15 mouse cellular contexts compared by ENCODE assay signal in the genomic region with DNA sequence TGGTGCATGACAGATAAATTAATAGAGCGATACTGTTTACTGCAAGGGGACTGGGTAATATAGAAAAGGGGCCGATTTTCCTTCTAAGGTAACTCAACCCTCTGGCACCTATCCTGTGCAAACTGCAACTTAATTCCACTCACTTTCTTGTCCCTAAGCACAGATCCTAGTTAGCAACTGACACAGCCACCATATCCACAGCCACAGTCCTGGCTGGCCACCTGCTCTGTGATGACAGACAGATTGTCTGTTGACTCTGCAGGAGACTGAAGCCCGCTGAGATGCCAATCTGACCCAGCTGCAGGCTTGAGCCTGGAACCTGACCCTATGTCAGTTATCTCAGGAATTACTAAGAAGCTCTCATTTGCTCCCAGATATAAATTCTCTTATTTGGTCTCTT.
DNase-seq lines count a peak whose midpoint lies in the region; ATAC-seq and TF ChIP-seq lines count a peak whose summit lies in the region.
"Had no signal": no experiment of that assay in that cellular context is flagged by ENCODE, and none has a peak within 500 bp of the region (broad histone marks: within the 10 kb centered on the region; RNA-seq: fewer than 3 reads in every experiment).

No protein-coding gene starts in this region.

- peak; percentile 51 to 68 for DNase-seq in cerebellum, postnatal 25 days
- no peak for DNase-seq in cerebellum, adult 11 months
- peak; percentile 60 for DNase-seq in left cerebral cortex, postnatal 4 days
- DNase-seq in left cerebral cortex, adult 2 months (ENCODE audit: extremely low spot score in 1 of 2, low spot score in 2 of 2): no peak
- peak; percentile 53 for DNase-seq in embryonic facial prominence, embryonic 14.5 days (ENCODE audit: low spot score)
- DNase-seq in right cerebral cortex, postnatal 14 days: no peak
- DNase-seq: adrenal gland, postnatal 25 days; kidney, postnatal 10 days; lung, adult 2 months had no signal

- TF ChIP-seq POLR2A in myocyte (IDR thresholded peaks at IDR 0.05; ENCODE audit: insufficient read length, low read depth): no peak

- peak; percentile 63; the same call in 1 of the 2 replicates for ATAC-seq in embryonic facial prominence, embryonic 14.5 days (ENCODE audit: low read depth)
- ATAC-seq: forebrain, embryonic 13.5 days; intestine, embryonic 16.5 days had no signal

- H3K4me2 ChIP-seq in embryonic facial prominence, embryonic 14.5 days (ENCODE audit: low read depth, low read length): no peak overlapping the region
- peak overlapping the region; percentile 16 for H3K4me2 ChIP-seq in myocyte (ENCODE audit: low read depth)
- H3K4me2 ChIP-seq: embryonic facial prominence, embryonic 12.5 days; forebrain, embryonic 13.5 days; limb, embryonic 12.5 days had no signal

- H3K9ac ChIP-seq in embryonic facial prominence, embryonic 14.5 days (ENCODE audit: low read depth, low read length): no peak overlapping the region
- H3K9ac ChIP-seq: embryonic facial prominence, embryonic 12.5 days; forebrain, embryonic 13.5 days; limb, embryonic 12.5 days had no signal

- no peak overlapping the region for H3ac ChIP-seq in myocyte (ENCODE audit: control insufficient read depth, insufficient read length)

- no peak overlapping the region for H3K27ac ChIP-seq in left cerebral cortex, adult 2 months
- no peak overlapping the region for H3K27ac ChIP-seq in embryonic facial prominence, embryonic 14.5 days (replicated peaks; ENCODE audit: low read depth, low read length)
- H3K27ac ChIP-seq: embryonic facial prominence, embryonic 12.5 days; forebrain, embryonic 13.5 days; limb, embryonic 12.5 days had no signal

- H3K79me2 ChIP-seq in myocyte (ENCODE audit: control insufficient read depth, insufficient read depth): no peaks in the 10 kb centered on the region

- H3K9me3 ChIP-seq in embryonic facial prominence, embryonic 14.5 days (ENCODE audit: control insufficient read depth, low read length): no peaks in the 10 kb centered on the region
- H3K9me3 ChIP-seq: embryonic facial prominence, embryonic 12.5 days; forebrain, embryonic 13.5 days; limb, embryonic 12.5 days had no signal

- no peaks in the 10 kb centered on the region for H3K36me3 ChIP-seq in embryonic facial prominence, embryonic 14.5 days (ENCODE audit: control insufficient read depth, insufficient read depth, low read length)
- H3K36me3 ChIP-seq in myocyte (ENCODE audit: control insufficient read depth, insufficient read depth): no peaks in the 10 kb centered on the region
- H3K36me3 ChIP-seq: embryonic facial prominence, embryonic 12.5 days; G1E; limb, embryonic 12.5 days had no signal

- TF ChIP-seq CTCF in left cerebral cortex, adult 2 months (IDR thresholded peaks at IDR 0.05): no peak

- peaks cover 22% of the 10 kb centered on the region for H3K27me3 ChIP-seq in embryonic facial prominence, embryonic 14.5 days (replicated peaks; ENCODE audit: control insufficient read depth, insufficient read depth, low read length)
- no peaks in the 10 kb centered on the region for H3K27me3 ChIP-seq in myocyte (ENCODE audit: control insufficient read depth, insufficient read depth, insufficient read length)

- intact Hi-C loops in left cerebral cortex, postnatal 4 days (cut with DNase I): no loop called here
- intact Hi-C loops in left cerebral cortex, adult 2 months (cut with DNase I): loop anchor here (10.0 kb wide), 2 partner anchors 109 to 1069 kb away; no protein-coding TSS in a partner anchor

- H3K4me1 ChIP-seq in embryonic facial prominence, embryonic 14.5 days (ENCODE audit: control insufficient read depth, insufficient read depth, low read length): no peaks in the 10 kb centered on the region
- H3K4me1 ChIP-seq: embryonic facial prominence, embryonic 12.5 days; limb, embryonic 12.5 days had no signal

- 61% methylated on average over 3 of the region's 3 CpGs for WGBS in embryonic facial prominence, embryonic 14.5 days

- H3K4me3 ChIP-seq in left cerebral cortex, adult 2 months: no peak overlapping the region
- H3K4me3 ChIP-seq in embryonic facial prominence, embryonic 14.5 days (ENCODE audit: low read depth, low read length): no peak overlapping the region
- H3K4me3 ChIP-seq in myocyte: no peak overlapping the region
- H3K4me3 ChIP-seq: embryonic facial prominence, embryonic 12.5 days; forebrain, embryonic 13.5 days; limb, embryonic 12.5 days had no signal

TF ChIP-seq in myocyte, 11 proteins besides CTCF, POLR2A, EP300 and RAD21:
- TF ChIP-seq TCF12 (IDR thresholded peaks at IDR 0.05; ENCODE audit: insufficient read depth, poor library complexity, severe bottlenecking) (no peak), E2F4 (IDR thresholded peaks at IDR 0.05; ENCODE audit: insufficient read depth) (no peak), MAX (IDR thresholded peaks at IDR 0.05; ENCODE audit: low read depth) (no peak), TCF3 (IDR thresholded peaks at IDR 0.05; ENCODE audit: insufficient read length, low read depth) (peak; percentile 49), MYOD1 (IDR thresholded peaks at IDR 0.05; ENCODE audit: control insufficient read depth in 1 of 3, insufficient read length in 2 of 3, low read depth in 2 of 3) (peak; percentile 80 to 97 (median 96)), CEBPB (IDR thresholded peaks at IDR 0.05; ENCODE audit: insufficient read depth, poor library complexity, severe bottlenecking) (no peak), POLR2AphosphoS2 (IDR thresholded peaks at IDR 0.05; ENCODE audit: insufficient read length, low read depth) (no peak), REST (IDR thresholded peaks at IDR 0.05; ENCODE audit: insufficient read depth, insufficient read length) (no peak), MYOG (IDR thresholded peaks at IDR 0.05; ENCODE audit: control insufficient read depth in 1 of 3, insufficient read depth in 1 of 3, insufficient read length in 2 of 3, low read depth in 2 of 3) (peak in 2 of 3 experiments; percentile 16 to 84)

Comparison
In these comparisons a context has a peak if more than half of its experiments do, and no peak if none do; other contexts are left out.
1. DNase-seq: peak in cerebellum, postnatal 25 days (2 of 2), left cerebral cortex, postnatal 4 days (single experiment) and embryonic facial prominence, embryonic 14.5 days (single experiment); none in cerebellum, adult 11 months (single experiment), left cerebral cortex, adult 2 months (0 of 2) and right cerebral cortex, postnatal 14 days (single experiment).